Mouse (Mus musculus) neural tube, embryonic 15.5 days (tissue): ENCODE data around the gene Olfr885. TPM values are rescaled to one million over a fixed set of nuclear protein-coding genes. Genes with fewer than 3 reads are reported as not detected.

Experiments
- ATAC-seq: fragments of 200-750 bp; cut with Nextera tagmentation; 2 replicates; pipeline ENCODE4 v1.8.0; 2017; ENCODE audit warnings: mild to moderate bottlenecking, moderate TSS enrichment, moderate library complexity; ENCODE audit not compliant: low FRiP score
- H3K27ac ChIP-seq: fragments of 300-500 bp; sonication (generic); replicated peaks from 2 replicates; pipeline ENCODE4 v1.5.1; 2015; ENCODE audit warnings: mild to moderate bottlenecking, inconsistent platforms
- H3K27me3 ChIP-seq: fragments of 300-500 bp; sonication (generic); replicated peaks from 2 replicates; pipeline ENCODE4 v1.6.1; 2015; ENCODE audit warnings: inconsistent platforms
- H3K36me3 ChIP-seq: fragments of 300-500 bp; sonication (generic); 2 replicates; pipeline ENCODE4 v1.6.1; 2015; ENCODE audit warnings: inconsistent platforms
- H3K4me1 ChIP-seq: fragments of 300-500 bp; sonication (generic); 2 replicates; pipeline ENCODE4 v1.6.1; 2015; ENCODE audit warnings: inconsistent platforms
- H3K4me2 ChIP-seq: fragments of 300-500 bp; sonication (generic); 2 replicates; pipeline ENCODE4 v1.6.1; 2015; ENCODE audit warnings: inconsistent platforms, mild to moderate bottlenecking, moderate library complexity
- H3K4me3 ChIP-seq: fragments of 300-500 bp; sonication (generic); replicated peaks from 2 replicates; pipeline ENCODE4 v1.5.1; 2015; ENCODE audit warnings: mild to moderate bottlenecking, inconsistent platforms
- H3K9ac ChIP-seq: fragments of 300-500 bp; sonication (generic); replicated peaks from 2 replicates; pipeline ENCODE4 v1.6.1; 2015; ENCODE audit warnings: mild to moderate bottlenecking, inconsistent platforms
- H3K9me3 ChIP-seq: fragments of 300-500 bp; sonication (generic); replicated peaks from 2 replicates; pipeline ENCODE4 v1.6.1; 2016; ENCODE audit warnings: inconsistent platforms
- WGBS: fragments of 180-500 bp; shearing (Covaris S2); methylation state at CpG from one replicate; pipeline ENCODE4 v1.1.7; 2015; ENCODE audit warnings: mixed read lengths; 5-methylcytosine and 5-hydroxymethylcytosine counted together
- polyA plus RNA-seq: library from polyadenylated mRNA; unstranded; fragments of >200 nt; fragmentation: Nextera tagmentation; extraction: Ambion mirVana; gene quantifications from 2 replicates; pipeline ENCODE4 v1.2.1, GENCODE M21; 2015

The Olfr885 gene
- polyA plus RNA-seq: not detected in 2 replicates

DNA sequence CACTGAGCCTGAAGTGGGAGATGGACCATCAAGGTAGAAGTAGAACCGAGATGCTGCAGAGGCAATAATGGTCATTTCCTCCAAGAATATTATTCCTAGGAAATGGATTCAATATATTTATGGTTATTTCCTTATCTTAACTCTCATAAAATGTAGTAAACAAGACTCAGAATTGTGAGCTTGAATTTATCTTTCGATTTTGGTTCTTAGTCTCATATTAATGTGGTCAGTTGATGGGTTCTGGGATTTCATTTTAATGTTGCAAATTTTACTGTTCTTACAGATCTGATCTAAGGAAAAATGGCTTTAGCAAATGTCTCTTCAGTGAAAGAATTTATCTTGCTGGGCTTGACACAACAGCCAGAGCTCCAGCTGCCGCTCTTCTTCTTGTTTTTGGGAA lies at the start of gene Olfr885:
TSS of gene Olfr885 (plus strand) at position 301 of the 400 bp plus-strand sequence.
- WGBS: 91% methylated on average over 3 of the region's 3 CpGs
- no peaks in the 10 kb centered on the region for H3K36me3 ChIP-seq
- ATAC-seq: no peak
- H3K4me1 ChIP-seq: no peaks in the 10 kb centered on the region
- H3K27ac ChIP-seq: no peak within 1 kb of the TSS
- H3K4me3 ChIP-seq: no peak within 1 kb of the TSS
- no peak within 1 kb of the TSS for H3K4me2 ChIP-seq
- H3K27me3 ChIP-seq: no peaks in the 10 kb centered on the region
- H3K9me3 ChIP-seq: no peaks in the 10 kb centered on the region
- H3K9ac ChIP-seq: no peak within 1 kb of the TSS

- H3K4me3 ChIP-seq: no peak within 1 kb of the TSS
- no peaks in the 10 kb centered on the region for H3K4me1 ChIP-seq
- 89% methylated on average over 1 of the region's 1 CpGs for WGBS
- no peaks in the 10 kb centered on the region for H3K9me3 ChIP-seq
- ATAC-seq: no peak
- H3K27me3 ChIP-seq: no peaks in the 10 kb centered on the region
- H3K4me2 ChIP-seq: no peak within 1 kb of the TSS
- H3K27ac ChIP-seq: no peak within 1 kb of the TSS
- H3K36me3 ChIP-seq: no peaks in the 10 kb centered on the region
- no peak within 1 kb of the TSS for H3K9ac ChIP-seq
These were observed 35.6 kb upstream of the Olfr885 start, which contains the start of gene Olfr883 for GRCm38 (mm10) chr9:38025508-38025907. Gene Olfr883, plus strand, starts transcription at chr9:38025808.

GRCm38 (mm10) chr9:38046255-38046654 lies 14.9 kb upstream of the Olfr885 start, which contains the start of gene Olfr884:
Gene Olfr884, plus strand, starts transcription at chr9:38046555.
- Histone ChIP-seq H3K9ac (no peak within 1 kb of the TSS), H3K4me2 (no peak within 1 kb of the TSS), H3K9me3 (no peaks in the 10 kb centered on the region), H3K4me1 (no peaks in the 10 kb centered on the region), H3K27ac (no peak within 1 kb of the TSS), H3K36me3 (no peaks in the 10 kb centered on the region), H3K27me3 (no peaks in the 10 kb centered on the region), H3K4me3 (no peak within 1 kb of the TSS)
- WGBS: 86% methylated on average over 1 of the region's 1 CpGs
- ATAC-seq: no peak

GRCm38 (mm10) chr9:38083772-38084171 lies 22.6 kb downstream of the Olfr885 start, which contains the start of gene Olfr887:
Gene Olfr887, plus strand, starts transcription at chr9:38084072.
- H3K4me3 ChIP-seq: no peak within 1 kb of the TSS
- no peaks in the 10 kb centered on the region for H3K9me3 ChIP-seq
- no peak within 1 kb of the TSS for H3K27ac ChIP-seq
- 87% methylated on average over 1 of the region's 1 CpGs for WGBS
- H3K4me2 ChIP-seq: no peak within 1 kb of the TSS
- no peaks in the 10 kb centered on the region for H3K27me3 ChIP-seq
- H3K36me3 ChIP-seq: no peaks in the 10 kb centered on the region
- ATAC-seq: no peak
- H3K9ac ChIP-seq: no peak within 1 kb of the TSS
- H3K4me1 ChIP-seq: no peaks in the 10 kb centered on the region

GRCm38 (mm10) chr9:38107828-38108227 lies 46.7 kb downstream of the Olfr885 start, which contains the start of gene Olfr888:
Gene Olfr888, plus strand, starts transcription at chr9:38108128.
- ATAC-seq: no peak
- no peaks in the 10 kb centered on the region for H3K27me3 ChIP-seq
- no peaks in the 10 kb centered on the region for H3K36me3 ChIP-seq
- H3K27ac ChIP-seq: no peak within 1 kb of the TSS
- no peaks in the 10 kb centered on the region for H3K9me3 ChIP-seq
- H3K4me3 ChIP-seq: no peak within 1 kb of the TSS
- no peaks in the 10 kb centered on the region for H3K4me1 ChIP-seq
- H3K4me2 ChIP-seq: no peak within 1 kb of the TSS
- H3K9ac ChIP-seq: no peak within 1 kb of the TSS
- WGBS: 78% methylated on average over 1 of the region's 1 CpGs

Other genes with a start within 250 kb of the Olfr885 start
- not detected in 2 replicates for gene Olfr877, start 207.1 kb upstream of the Olfr885 start, polyA plus RNA-seq
- not detected in 2 replicates for gene Olfr145, start 164.6 kb upstream of the Olfr885 start, polyA plus RNA-seq
- gene Olfr878, start 143.5 kb upstream of the Olfr885 start, polyA plus RNA-seq: not detected in 2 replicates
- not detected in 2 replicates for gene Olfr881, start 69.5 kb upstream of the Olfr885 start, polyA plus RNA-seq
- not detected in 2 replicates for gene Olfr883, start 35.5 kb upstream of the Olfr885 start, polyA plus RNA-seq
- gene Olfr884, start 14.8 kb upstream of the Olfr885 start, polyA plus RNA-seq: not detected in 2 replicates
- gene Olfr887, start 22.8 kb downstream of the Olfr885 start, polyA plus RNA-seq: not detected in 2 replicates
- not detected in 2 replicates for gene Olfr888, start 46.8 kb downstream of the Olfr885 start, polyA plus RNA-seq
- gene Olfr889, start 53.9 kb downstream of the Olfr885 start, polyA plus RNA-seq: 0.04 and 0.10 TPM in 2 replicates
- gene Olfr890, start 81.2 kb downstream of the Olfr885 start, polyA plus RNA-seq: not detected in 2 replicates
- gene Olfr891, start 119.5 kb downstream of the Olfr885 start, polyA plus RNA-seq: not detected in 2 replicates
- gene Olfr893, start 147.0 kb downstream of the Olfr885 start, polyA plus RNA-seq: not detected in 2 replicates
- gene Olfr894, start 156.7 kb downstream of the Olfr885 start, polyA plus RNA-seq: not detected in 2 replicates
- not detected in 2 replicates for gene Olfr143, start 191.5 kb downstream of the Olfr885 start, polyA plus RNA-seq
- not detected in 2 replicates for gene Olfr895, start 206.5 kb downstream of the Olfr885 start, polyA plus RNA-seq
- not detected in 2 replicates for gene Olfr896-ps1, start 229.8 kb downstream of the Olfr885 start, polyA plus RNA-seq